Mouse (Mus musculus) erythroblast, embryonic 14.5 days (primary cell): Measurements from ENCODE around the gene Golga3.

Experiments used
- GATA1 ChIP-seq: IDR thresholded peaks from 2 replicates; pipeline ENCODE4 v1.6.1; 2012; ENCODE audit warnings: low read length, inconsistent platforms, mixed read lengths
- TAL1 ChIP-seq: IDR thresholded peaks from 3 replicates; pipeline ENCODE4 v1.6.1; 2012; ENCODE audit warnings: low read length, inconsistent platforms, mixed read lengths

GRCm38 (mm10) chr5:110216780-110217179 lies 40.3 kb downstream of the Golga3 start:
- TF ChIP-seq TAL1 (no peak), GATA1 (no peak)
